Mouse (Mus musculus) adrenal gland, postnatal 4 days (tissue): ENCODE results near the gene Myo3b. TPM values are rescaled to one million over a fixed set of nuclear protein-coding genes. Genes with fewer than 3 reads are reported as not detected.

Experiments
- DNase-seq, 2 experiments: peaks; one replicate each; pipeline ENCODE4 v3.0.0; 2021 to 2022; ENCODE audit warnings: low spot score in 2 of 2, mixed read lengths in 2 of 2
- total RNA-seq, 2 experiments: library from RNA; stranded (reverse); gene quantifications; 2 replicates each; pipeline ENCODE4 v1.2.3; 2021

The Myo3b gene
- total RNA-seq, 2 experiments from 2014 or later = 0.06 to 0.20 TPM

DNA sequence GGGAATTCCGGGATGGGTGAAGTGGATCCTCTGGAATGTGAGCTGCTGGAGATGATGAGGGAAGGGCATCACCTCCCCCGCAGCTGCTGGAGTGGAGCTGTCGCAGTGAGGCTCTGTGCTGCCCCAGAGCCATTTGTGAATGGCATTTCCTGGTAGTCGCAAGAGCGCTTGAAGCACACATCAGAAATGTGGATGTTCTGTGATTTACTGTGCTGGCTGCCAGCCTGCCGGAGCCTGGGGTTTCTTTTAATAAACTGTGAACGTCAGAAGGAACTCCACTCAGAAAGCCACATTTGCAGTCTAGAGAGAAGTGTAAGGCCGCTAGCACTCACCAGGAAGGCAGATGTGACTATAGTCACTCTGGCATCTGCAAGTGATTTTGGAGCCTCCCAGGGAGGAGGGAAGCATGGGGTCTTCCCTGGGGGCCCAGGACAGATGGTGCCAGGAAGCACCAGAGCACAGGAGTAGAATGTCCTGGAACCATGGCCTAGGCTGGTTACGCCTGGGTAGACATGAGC lies 223.7 kb downstream of the Myo3b start:
- no peak for DNase-seq

- no peak for DNase-seq
Observed at GRCm38 (mm10) chr2:70278425-70279277, 239.7 kb downstream of the Myo3b start.

DNA sequence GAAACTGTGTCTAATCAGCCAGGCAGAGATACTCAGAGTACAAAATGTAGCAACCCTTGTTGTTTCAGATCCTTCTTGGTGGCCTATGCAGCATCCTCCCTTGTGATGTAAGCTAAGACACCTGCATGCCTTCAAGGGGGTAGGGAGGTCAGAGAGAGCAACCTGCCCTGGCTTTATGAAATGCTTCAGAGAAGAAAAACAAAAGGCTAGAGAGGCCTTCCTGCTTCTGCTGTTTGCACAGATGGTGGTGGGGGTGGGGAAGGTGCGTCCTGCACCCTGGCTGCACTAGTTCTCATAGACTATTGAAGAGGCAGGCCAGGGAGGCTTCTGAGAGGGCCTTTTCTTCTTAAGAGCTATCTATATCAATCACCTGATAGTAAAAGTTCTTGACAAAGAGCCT lies 245.2 kb downstream of the Myo3b start:
- no peak for DNase-seq

- no peak for DNase-seq
Observed at GRCm38 (mm10) chr2:70291063-70291462, 252.1 kb downstream of the Myo3b start.

- DNase-seq = no peak
Observed at GRCm38 (mm10) chr2:70292776-70293175, 253.8 kb downstream of the Myo3b start.

DNA sequence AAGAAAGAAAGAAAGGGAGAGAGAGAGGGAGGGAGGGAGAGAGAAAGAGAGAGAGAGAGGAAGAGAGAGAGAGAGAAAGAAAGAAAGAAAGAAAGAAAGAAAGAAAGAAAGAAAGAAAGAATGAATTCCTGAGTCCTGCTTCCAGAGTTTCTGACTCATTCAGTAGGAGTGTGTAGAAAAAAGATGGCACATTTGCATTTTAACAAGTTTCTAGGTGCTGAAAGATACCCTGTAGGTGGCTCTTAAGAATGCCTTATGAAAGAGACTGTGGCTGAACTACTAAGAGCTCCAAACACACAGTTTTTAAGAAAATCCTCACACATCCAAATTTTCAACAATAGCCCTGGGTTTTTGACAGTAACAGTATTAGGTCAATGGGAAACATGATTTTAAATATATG lies 264.0 kb downstream of the Myo3b start:
- DNase-seq = no peak

DNA sequence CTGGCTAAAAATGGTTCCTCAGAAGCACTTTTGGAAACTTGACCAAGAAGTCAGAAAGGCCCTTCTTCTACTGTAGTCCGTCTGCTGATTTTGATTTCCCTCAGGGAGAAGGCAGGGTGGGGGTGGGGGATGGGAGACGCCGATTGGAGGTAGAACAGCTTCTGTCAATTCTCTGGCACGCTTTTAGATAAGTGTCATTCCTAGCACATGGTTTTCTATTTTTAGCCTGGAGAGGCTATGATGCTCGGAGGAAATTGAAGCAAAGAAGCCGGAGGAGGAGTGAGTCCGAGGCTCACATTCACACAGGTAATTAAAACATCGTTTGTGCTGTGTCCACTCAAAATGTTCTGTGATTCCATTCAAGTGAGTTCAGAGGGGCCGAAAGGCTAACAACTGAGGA lies 276.2 kb downstream of the Myo3b start:
- DNase-seq = no peak

- no peak for DNase-seq
Observed at GRCm38 (mm10) chr2:70315734-70316133, 276.8 kb downstream of the Myo3b start.

DNA sequence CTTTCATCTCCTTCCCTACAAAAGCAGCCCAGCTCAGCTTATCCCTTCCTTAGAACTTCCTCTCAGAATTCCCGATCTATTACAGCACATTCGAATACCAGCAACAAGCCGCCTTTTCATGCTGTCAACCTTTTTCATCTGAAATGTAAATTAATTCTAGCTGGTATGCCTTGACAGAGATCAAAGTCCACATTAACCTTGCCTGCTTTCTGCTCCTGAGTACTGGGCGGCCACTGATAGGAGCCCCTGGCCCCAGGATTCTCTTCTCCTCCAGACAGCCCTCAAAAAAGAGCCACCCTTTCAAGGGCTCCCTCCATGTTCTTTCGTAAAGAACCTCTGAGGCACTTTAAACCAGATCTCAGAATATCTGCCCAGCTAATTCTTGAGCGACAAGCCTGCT lies 278.9 kb downstream of the Myo3b start:
- no peak for DNase-seq

- DNase-seq = no peak
Observed at GRCm38 (mm10) chr2:70318861-70319555, 280.1 kb downstream of the Myo3b start.

DNA sequence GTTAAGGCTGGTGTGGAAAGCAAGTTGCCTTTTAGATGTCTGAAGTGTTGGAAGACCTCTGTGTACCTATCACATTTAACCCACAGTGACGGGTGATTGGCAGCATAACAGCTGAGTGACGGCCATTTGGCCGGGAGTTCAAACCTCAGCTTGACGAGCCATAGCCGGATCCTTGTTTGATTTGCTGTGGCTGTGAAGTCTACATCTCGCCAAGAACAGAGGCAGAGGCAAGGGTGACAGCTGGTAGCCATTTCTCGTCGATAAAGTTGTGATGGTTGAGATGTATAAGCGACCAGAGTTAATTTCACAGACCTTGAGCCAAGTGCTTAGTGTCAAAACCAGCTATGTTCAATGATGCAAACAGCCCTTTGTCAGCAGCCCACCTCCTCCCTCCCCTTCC lies 283.8 kb downstream of the Myo3b start:
- no peak for DNase-seq

DNA sequence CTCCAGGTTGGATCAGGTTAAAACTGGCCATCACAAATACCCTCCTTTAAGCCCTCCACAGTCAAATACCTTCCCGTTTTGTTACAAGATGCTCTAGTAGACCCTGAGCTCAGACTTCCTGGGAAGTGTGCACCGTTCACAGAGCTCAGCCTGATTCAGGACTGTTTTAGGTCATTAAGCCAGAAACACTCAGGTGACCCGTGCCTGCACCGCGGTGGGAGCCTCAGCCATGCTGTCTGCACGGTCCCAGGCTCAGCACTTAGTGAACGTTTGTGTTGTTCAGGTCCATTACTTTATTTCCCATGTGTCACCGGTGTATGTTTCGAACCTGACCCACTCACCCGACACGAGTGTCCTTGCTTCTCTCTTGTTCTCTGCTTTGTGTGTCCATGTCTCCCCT lies 288.7 kb downstream of the Myo3b start:
- no peak for DNase-seq

- DNase-seq = no peak
Observed at GRCm38 (mm10) chr2:70332905-70333304, 294.0 kb downstream of the Myo3b start.

GRCm38 (mm10) chr2:70333553-70333952 lies 294.6 kb downstream of the Myo3b start:
- peak in 1 of 2 experiments; percentile 24 for DNase-seq

DNA sequence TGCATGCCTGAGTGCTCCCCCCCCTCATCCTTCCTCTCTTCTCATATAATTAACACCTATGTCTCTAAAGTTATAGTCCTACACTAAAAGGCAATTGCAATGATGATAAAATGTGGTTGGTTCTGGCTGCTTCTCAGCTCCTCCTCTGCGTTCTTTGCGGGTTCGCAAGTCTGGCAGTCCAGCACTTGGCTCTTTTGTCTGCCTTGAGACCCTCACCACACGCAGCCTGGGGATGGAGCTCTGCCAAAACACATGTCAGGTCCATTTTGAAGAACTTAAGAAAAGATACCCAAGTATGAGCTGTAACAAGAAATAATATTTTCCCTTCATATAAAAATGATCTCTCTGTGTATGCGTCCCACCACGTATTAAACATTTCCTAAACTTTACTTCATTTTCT lies 297.6 kb downstream of the Myo3b start:
- no peak for DNase-seq

DNA sequence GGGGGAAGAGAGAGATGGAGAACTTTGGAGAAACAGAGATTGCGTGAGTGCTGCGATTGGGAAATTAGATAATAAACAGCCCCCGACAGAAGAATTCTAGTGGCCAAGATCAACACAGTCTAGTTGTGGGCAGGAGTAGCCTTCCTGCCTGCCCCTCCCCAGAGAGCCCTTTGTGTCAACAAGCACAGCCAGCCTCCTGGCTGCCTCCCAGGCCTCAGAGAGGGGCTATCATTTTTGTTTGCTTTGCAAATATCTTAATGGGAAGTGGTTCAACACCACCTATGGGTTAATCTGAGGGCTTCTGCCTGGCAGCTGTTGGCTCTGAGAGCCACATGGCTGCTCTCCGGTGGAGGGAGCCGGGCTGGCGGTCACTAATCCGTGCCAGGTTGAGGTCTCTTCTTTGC lies 298.3 kb downstream of the Myo3b start:
- no peak for DNase-seq

DNA sequence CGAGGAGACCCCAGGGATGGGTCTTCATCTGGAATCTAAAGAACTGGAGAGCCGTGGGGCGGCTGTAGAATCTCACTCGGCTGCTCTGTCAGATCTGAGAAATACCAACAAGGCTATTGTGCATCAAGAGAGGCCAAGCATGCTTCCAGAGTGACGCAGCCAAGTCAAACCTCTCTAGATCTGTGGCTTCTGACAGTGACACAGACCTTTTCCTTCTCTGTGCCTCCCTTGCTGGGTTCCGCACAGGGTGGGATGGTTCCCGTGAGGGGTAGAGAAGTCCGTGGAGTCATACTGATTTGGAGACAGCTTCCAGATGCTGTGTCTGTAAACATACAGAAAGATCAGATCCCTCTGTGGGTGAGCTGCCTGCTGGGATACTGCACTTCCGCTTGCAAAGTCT lies 298.9 kb downstream of the Myo3b start:
- no peak for DNase-seq

DNA sequence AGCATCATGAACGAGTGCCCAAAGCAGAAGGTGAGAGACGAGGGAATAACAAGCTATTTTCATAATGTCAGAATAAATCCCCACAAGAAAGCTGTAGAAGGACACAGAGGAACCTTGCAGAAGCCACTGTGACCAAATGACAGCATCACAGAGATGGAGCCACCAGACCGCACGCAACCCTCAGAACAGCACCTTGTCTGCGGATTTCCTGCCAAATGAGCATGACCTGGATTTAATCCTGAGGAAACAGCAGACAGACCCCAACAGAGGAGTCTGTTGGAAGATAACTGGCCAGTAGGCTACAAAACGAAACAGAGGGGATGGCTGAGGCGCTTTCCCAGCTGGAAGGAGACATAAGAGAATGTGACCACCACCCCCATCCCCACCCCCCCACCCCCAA lies 300.1 kb downstream of the Myo3b start:
- DNase-seq = no peak

- DNase-seq = no peak
Observed at GRCm38 (mm10) chr2:70339501-70339900, 300.6 kb downstream of the Myo3b start.

- no peak for DNase-seq
Observed at GRCm38 (mm10) chr2:70340224-70340623, 301.3 kb downstream of the Myo3b start.

GRCm38 (mm10) chr2:70345126-70345525 lies 306.2 kb downstream of the Myo3b start:
- no peak for DNase-seq

DNA sequence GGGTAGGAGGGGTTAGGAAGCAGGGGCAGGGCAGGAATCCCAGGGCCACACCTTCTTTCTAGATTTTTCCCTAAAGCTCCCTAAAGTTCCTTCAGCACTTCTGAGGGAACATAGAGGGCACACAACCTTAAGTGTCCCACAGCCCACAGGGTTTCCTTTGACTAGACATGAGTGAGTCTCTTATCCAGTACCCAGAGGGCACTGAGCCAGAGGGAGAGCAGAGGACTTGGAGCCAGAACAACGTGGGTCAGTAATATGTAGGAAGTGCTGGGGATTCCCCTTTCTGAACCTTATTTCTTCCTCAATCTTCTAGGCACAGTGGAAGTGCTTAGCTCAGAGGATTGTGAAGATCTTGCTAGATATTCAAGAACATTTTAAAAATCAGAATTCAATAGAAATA lies 308.6 kb downstream of the Myo3b start:
- no peak for DNase-seq
